In genomic region chr16:95151914-95152313, GRCm38 (mm10) we compare ENCODE assay signal across 23 mouse cellular contexts.
DNase-seq lines count a peak whose midpoint lies in the region; ATAC-seq and TF ChIP-seq lines count a peak whose summit lies in the region.
"Had no signal": no experiment of that assay in that cellular context is flagged by ENCODE, and none has a peak within 500 bp of the region (broad histone marks: within the 10 kb centered on the region; RNA-seq: fewer than 3 reads in every experiment).

No protein-coding gene starts in this region.

- H3K4me3 ChIP-seq in CH12.LX (replicated peaks in 1 of 3; ENCODE audit: low read depth in 2 of 3, low read length in 2 of 3, poor library complexity in 1 of 3): no peak overlapping the region
- no peak overlapping the region for H3K4me3 ChIP-seq in midbrain, embryonic 15.5 days
- H3K4me3 ChIP-seq in heart, adult 2 months: no peak overlapping the region
- no peak overlapping the region for H3K4me3 ChIP-seq in hindbrain, embryonic 16.5 days (ENCODE audit: low read length)
- H3K4me3 ChIP-seq: embryonic facial prominence, embryonic 13.5 days; embryonic facial prominence, embryonic 15.5 days; erythroblast, embryonic 14.5 days; forebrain, embryonic 10.5 days; forebrain, embryonic 12.5 days had no signal

- no peaks in the 10 kb centered on the region for H3K9me3 ChIP-seq in CH12.LX (replicated peaks; ENCODE audit: low read length)
- H3K9me3 ChIP-seq in midbrain, embryonic 15.5 days: no peaks in the 10 kb centered on the region
- no peaks in the 10 kb centered on the region for H3K9me3 ChIP-seq in hindbrain, embryonic 16.5 days (ENCODE audit: control insufficient read depth, low read length)
- H3K9me3 ChIP-seq: embryonic facial prominence, embryonic 13.5 days; embryonic facial prominence, embryonic 15.5 days; forebrain, embryonic 10.5 days; forebrain, embryonic 12.5 days had no signal

- TF ChIP-seq CTCF in CH12.LX (conservative IDR thresholded peaks at IDR 0.05 in 1 of 2, IDR thresholded peaks at IDR 0.05 in 1 of 2; ENCODE audit: low read depth in 2 of 2, low read length in 2 of 2): no peak
- no peak for TF ChIP-seq CTCF in heart, adult 2 months (IDR thresholded peaks at IDR 0.05)

- no peak for TF ChIP-seq POLR2A in CH12.LX (IDR thresholded peaks at IDR 0.05; ENCODE audit: low read depth, low read length)
- TF ChIP-seq POLR2A in heart, adult 2 months (IDR thresholded peaks at IDR 0.05; ENCODE audit: insufficient read depth, low read depth, low read length): no peak

- dilution Hi-C loops in CH12.LX (cut with MboI; ENCODE audit: extremely low pct_ligation_motif_present, extremely low pct_unique_long_range_greater_than_20kb, low sequenced_read_pairs): no loop called here

- H3K4me1 ChIP-seq in CH12.LX (ENCODE audit: control insufficient read depth in 1 of 2, insufficient read depth in 2 of 2): peaks cover 2 to 7% of the 10 kb centered on the region in 2 experiments; a peak in 3 of 4 replicates
- no peaks in the 10 kb centered on the region for H3K4me1 ChIP-seq in midbrain, embryonic 15.5 days
- no peaks in the 10 kb centered on the region for H3K4me1 ChIP-seq in heart, adult 2 months (ENCODE audit: control insufficient read depth, insufficient read depth, low read length)
- H3K4me1 ChIP-seq in hindbrain, embryonic 16.5 days (ENCODE audit: control insufficient read depth, insufficient read depth, low read depth, low read length): no peaks in the 10 kb centered on the region
- H3K4me1 ChIP-seq: embryonic facial prominence, embryonic 13.5 days; embryonic facial prominence, embryonic 15.5 days had no signal

- H3K27ac ChIP-seq in CH12.LX (ENCODE audit: insufficient read depth, low read depth): no peak overlapping the region
- H3K27ac ChIP-seq in midbrain, embryonic 15.5 days: no peak overlapping the region
- H3K27ac ChIP-seq in heart, adult 2 months: no peak overlapping the region
- H3K27ac ChIP-seq in hindbrain, embryonic 16.5 days (ENCODE audit: low read depth, low read length): no peak overlapping the region
- H3K27ac ChIP-seq: embryonic facial prominence, embryonic 13.5 days; embryonic facial prominence, embryonic 15.5 days; forebrain, embryonic 10.5 days; forebrain, embryonic 12.5 days had no signal

- intact Hi-C loops in heart, adult 2 months (cut with DNase I): no loop called here

- TF ChIP-seq EP300 in CH12.LX (IDR thresholded peaks at IDR 0.05; ENCODE audit: low read length): no peak
- no peak for TF ChIP-seq EP300 in heart, adult 2 months (IDR thresholded peaks at IDR 0.05; ENCODE audit: insufficient read depth, low read depth, low read length)

- H3K9ac ChIP-seq in CH12.LX (ENCODE audit: insufficient read depth, low read depth): no peak overlapping the region
- no peak overlapping the region for H3K9ac ChIP-seq in midbrain, embryonic 15.5 days
- H3K9ac ChIP-seq in heart, adult 2 months (ENCODE audit: low read depth, low read length): no peak overlapping the region
- H3K9ac ChIP-seq in hindbrain, embryonic 16.5 days (ENCODE audit: low read depth, low read length): no peak overlapping the region
- H3K9ac ChIP-seq: embryonic facial prominence, embryonic 13.5 days; embryonic facial prominence, embryonic 15.5 days; forebrain, embryonic 12.5 days had no signal

- H3K36me3 ChIP-seq in CH12.LX (replicated peaks in 1 of 2; ENCODE audit: control insufficient read depth in 1 of 2, insufficient read depth in 1 of 2, low read length in 1 of 2): no peaks in the 10 kb centered on the region
- no peaks in the 10 kb centered on the region for H3K36me3 ChIP-seq in midbrain, embryonic 15.5 days (replicated peaks)
- no peaks in the 10 kb centered on the region for H3K36me3 ChIP-seq in heart, adult 2 months (ENCODE audit: control insufficient read depth, insufficient read depth, low read length)
- no peaks in the 10 kb centered on the region for H3K36me3 ChIP-seq in hindbrain, embryonic 16.5 days (ENCODE audit: control insufficient read depth, insufficient read depth, low read length)
- H3K36me3 ChIP-seq: embryonic facial prominence, embryonic 13.5 days; embryonic facial prominence, embryonic 15.5 days; forebrain, embryonic 10.5 days; forebrain, embryonic 12.5 days had no signal

- peak; percentile 52 for DNase-seq in CD4-positive, CD25-positive, alpha-beta regulatory T cell, adult 2 months (ENCODE audit: low read depth, low spot score)
- DNase-seq in CH12.LX (ENCODE audit: extremely low read depth): peak; percentile 4
- DNase-seq in induced T-regulatory cell, adult 2 months (ENCODE audit: low read depth): peak; percentile 77
- DNase-seq in left cerebral cortex, adult 9 months (ENCODE audit: low spot score in 2 of 2): no peak
- DNase-seq in heart, adult 2 months: no peak
- DNase-seq: adrenal gland, adult 2 months; adrenal gland, postnatal 10 days; adrenal gland, postnatal 25 days; cerebellum, adult 11 months; cerebellum, adult 18-20 months; cerebellum, adult 8-10 months; cerebellum, adult 9-11 months; cerebellum, postnatal 14 days; cerebellum, postnatal 36 days; embryo, embryonic 11 days had no signal

- no peaks in the 10 kb centered on the region for H3K79me2 ChIP-seq in CH12.LX (replicated peaks; ENCODE audit: control insufficient read depth, extremely low read depth, insufficient read depth, poor library complexity, severe bottlenecking)
- no peaks in the 10 kb centered on the region for H3K79me2 ChIP-seq in heart, adult 2 months (replicated peaks; ENCODE audit: control insufficient read depth, insufficient read depth, low read length)

- H3K27me3 ChIP-seq in CH12.LX (replicated peaks): peaks cover 5% of the 10 kb centered on the region
- no peaks in the 10 kb centered on the region for H3K27me3 ChIP-seq in midbrain, embryonic 15.5 days (replicated peaks)
- H3K27me3 ChIP-seq in heart, adult 2 months (ENCODE audit: control insufficient read depth, insufficient read depth, low read length): no peaks in the 10 kb centered on the region
- H3K27me3 ChIP-seq in hindbrain, embryonic 16.5 days (replicated peaks; ENCODE audit: control insufficient read depth, insufficient read depth, low read length): no peaks in the 10 kb centered on the region
- H3K27me3 ChIP-seq: embryonic facial prominence, embryonic 13.5 days; embryonic facial prominence, embryonic 15.5 days; forebrain, embryonic 12.5 days had no signal

- ATAC-seq in midbrain, embryonic 15.5 days (replicated peaks): no peak
- no peak for ATAC-seq in hindbrain, embryonic 16.5 days
- ATAC-seq: forebrain, embryonic 14.5 days had no signal

- 91% methylated on average over 6 of the region's 6 CpGs for WGBS in midbrain, embryonic 15.5 days
- 86% methylated on average over 6 of the region's 6 CpGs for WGBS in heart, adult 2 months
- WGBS in hindbrain, embryonic 16.5 days: 89% methylated on average over 6 of the region's 6 CpGs

- no peak overlapping the region for H3K4me2 ChIP-seq in CH12.LX (ENCODE audit: insufficient read depth, low read depth, poor library complexity, severe bottlenecking)
- no peak overlapping the region for H3K4me2 ChIP-seq in midbrain, embryonic 15.5 days
- no peak overlapping the region for H3K4me2 ChIP-seq in hindbrain, embryonic 16.5 days (ENCODE audit: low read length)
- H3K4me2 ChIP-seq: embryonic facial prominence, embryonic 13.5 days; embryonic facial prominence, embryonic 15.5 days; forebrain, embryonic 12.5 days had no signal

- TF ChIP-seq RAD21 in CH12.LX (IDR thresholded peaks at IDR 0.05; ENCODE audit: low read depth, low read length): no peak

- in situ Hi-C loops in CH12.LX (cut with MboI; ENCODE audit: low pct_ligation_motif_present, low pct_unique_long_range_greater_than_20kb, low sequenced_read_pairs): no loop called here

TF ChIP-seq in CH12.LX, 34 proteins besides CTCF, POLR2A, EP300 and RAD21:
- TF ChIP-seq KAT2A (IDR thresholded peaks at IDR 0.05; ENCODE audit: insufficient replicate concordance, low read length): no peak
- TF ChIP-seq BHLHE40 (IDR thresholded peaks at IDR 0.05; ENCODE audit: low read depth, low read length): peak; percentile 48
- TF ChIP-seq IRF4 (IDR thresholded peaks at IDR 0.05; ENCODE audit: low read depth, low read length): 0 out of 2 replicates have a peak, but pooled peaks have one; percentile 46

Comparison
In these comparisons a context has a peak if more than half of its experiments do, and no peak if none do; other contexts are left out.
1. DNase-seq: peak in CD4-positive, CD25-positive, alpha-beta regulatory T cell, adult 2 months (single experiment), CH12.LX (single experiment) and induced T-regulatory cell, adult 2 months (single experiment); none in left cerebral cortex, adult 9 months (0 of 2) and heart, adult 2 months (0 of 2).